ENCODE assay signal across 21 mouse cellular contexts in the genomic region with DNA sequence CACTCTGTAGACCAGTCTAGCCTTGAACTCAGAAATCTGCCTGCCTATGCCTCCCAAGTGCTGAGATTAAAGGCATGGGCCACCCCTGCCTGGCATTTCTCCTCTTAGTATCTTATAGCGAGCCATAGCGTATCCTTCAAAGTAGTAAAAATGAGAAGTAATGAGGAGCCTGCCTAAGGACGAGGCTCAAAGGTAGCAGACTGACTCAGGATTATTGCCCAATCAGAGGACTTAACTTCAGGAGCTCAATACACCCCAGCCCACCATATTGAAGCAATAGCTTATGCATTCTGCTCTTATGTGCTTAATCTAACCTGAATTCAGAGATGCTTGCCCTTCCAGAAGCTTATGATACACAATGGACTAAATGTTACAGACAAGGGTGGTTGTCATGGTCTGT.
"Had no signal": no experiment of that assay in that cellular context is flagged by ENCODE, and none has a peak within 500 bp of the region (broad histone marks: within the 10 kb centered on the region; RNA-seq: fewer than 3 reads in every experiment).

No protein-coding gene starts in this region.

- H3K4me2 ChIP-seq: limb, embryonic 13.5 days; liver, embryonic 12.5 days; liver, embryonic 15.5 days; lung, embryonic 15.5 days; midbrain, embryonic 11.5 days; midbrain, embryonic 15.5 days; neural tube, embryonic 13.5 days had no signal

- H3K27ac ChIP-seq: limb, embryonic 10.5 days; limb, embryonic 13.5 days; liver, embryonic 12.5 days; liver, embryonic 15.5 days; lung, embryonic 15.5 days; midbrain, embryonic 15.5 days; neural tube, embryonic 13.5 days had no signal

- DNase-seq: kidney, adult 18-20 months; kidney, adult 9 months; kidney, postnatal 14 days; layer of hippocampus, adult 9-11 months; liver; lung, adult 18-20 months; lung, postnatal 10 days; lung, postnatal 4 days; thymus, adult 2 months; thymus, postnatal 14 days had no signal

- H3K36me3 ChIP-seq: limb, embryonic 10.5 days; limb, embryonic 13.5 days; liver, embryonic 12.5 days; liver, embryonic 15.5 days; lung, embryonic 15.5 days; midbrain, embryonic 15.5 days; neural tube, embryonic 13.5 days had no signal

- H3K4me3 ChIP-seq: layer of hippocampus, adult 2 months; limb, embryonic 10.5 days; limb, embryonic 13.5 days; liver, embryonic 12.5 days; liver, embryonic 15.5 days; lung, embryonic 15.5 days; midbrain, embryonic 15.5 days; myocyte; neural tube, embryonic 13.5 days had no signal

- H3K9me3 ChIP-seq: limb, embryonic 10.5 days; limb, embryonic 13.5 days; liver, embryonic 12.5 days; liver, embryonic 15.5 days; lung, embryonic 15.5 days; midbrain, embryonic 15.5 days; neural tube, embryonic 13.5 days had no signal

- H3K9ac ChIP-seq: limb, embryonic 13.5 days; liver, embryonic 12.5 days; liver, embryonic 15.5 days; lung, embryonic 15.5 days; midbrain, embryonic 15.5 days; neural tube, embryonic 13.5 days had no signal

- H3K4me1 ChIP-seq: limb, embryonic 10.5 days; limb, embryonic 13.5 days; midbrain, embryonic 15.5 days; neural tube, embryonic 13.5 days had no signal

- ATAC-seq: intestine, embryonic 16.5 days; liver, embryonic 12.5 days; midbrain, embryonic 15.5 days had no signal

- H3K27me3 ChIP-seq: limb, embryonic 13.5 days; liver, embryonic 12.5 days; liver, embryonic 15.5 days; lung, embryonic 15.5 days; midbrain, embryonic 15.5 days; neural tube, embryonic 13.5 days had no signal
